7 mouse cellular contexts compared by ENCODE assay signal in the genomic region with DNA sequence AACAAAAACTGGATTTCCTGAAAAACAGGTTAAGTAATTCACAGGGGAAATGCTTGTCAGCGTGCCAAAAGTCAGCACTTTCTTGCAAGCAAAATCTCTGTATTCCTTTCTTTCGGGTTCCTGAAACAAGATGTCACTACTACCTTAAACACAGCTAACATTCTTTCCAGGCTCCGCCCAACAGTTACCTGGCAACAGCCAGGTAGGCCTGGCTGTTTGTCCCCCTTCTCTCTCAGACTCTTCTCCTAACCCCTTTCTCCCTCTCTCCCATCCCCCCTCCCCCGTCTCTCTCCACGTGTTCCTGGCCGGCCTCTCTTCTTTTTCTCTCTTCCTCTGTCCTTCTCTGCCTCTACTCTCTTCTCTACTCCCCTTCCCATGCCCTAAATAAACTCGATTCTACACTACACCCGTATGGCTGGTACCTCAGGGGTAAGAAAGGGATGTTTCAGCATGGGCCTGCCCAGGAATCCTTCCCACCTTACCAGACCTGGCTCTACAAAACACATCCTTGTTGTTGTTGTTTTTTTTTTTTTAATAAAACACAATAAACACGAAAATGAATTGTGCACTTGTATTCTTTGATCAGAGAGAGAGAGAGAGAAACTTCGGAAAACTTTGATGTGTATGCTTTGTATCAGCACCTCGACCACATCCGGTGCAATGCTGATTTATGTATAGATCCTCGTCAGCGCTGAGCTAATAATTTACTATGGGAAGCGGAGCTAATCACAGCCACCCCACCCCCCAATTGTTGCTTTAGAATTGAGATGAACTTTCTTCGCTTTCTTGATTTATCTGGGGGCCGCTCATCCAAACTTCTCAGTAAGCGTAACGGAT. TPM values are rescaled to one million over a fixed set of nuclear protein-coding genes. Genes with fewer than 3 reads are reported as not detected.
DNase-seq lines count a peak whose midpoint lies in the region; ATAC-seq lines count a peak whose summit lies in the region.

No protein-coding gene starts in this region.

- H3K9me3 ChIP-seq in intestine, embryonic 16.5 days (ENCODE audit: control insufficient read depth, low read length), result no peaks in the 10 kb centered on the region
- H3K9me3 ChIP-seq in neural tube, embryonic 14.5 days (ENCODE audit: control insufficient read depth, low read length), result no peaks in the 10 kb centered on the region

- peak overlapping the region; percentile 88 for H3K4me3 ChIP-seq in intestine, embryonic 16.5 days (ENCODE audit: low read length)
- H3K4me3 ChIP-seq in neural tube, embryonic 14.5 days (ENCODE audit: low read depth, low read length), result peak overlapping the region; percentile 95

- H3K9ac ChIP-seq in intestine, embryonic 16.5 days (ENCODE audit: low read depth, low read length), result peak overlapping the region; percentile 97
- peak overlapping the region; percentile 97 for H3K9ac ChIP-seq in neural tube, embryonic 14.5 days (replicated peaks; ENCODE audit: low read depth, low read length)

- DNase-seq in NIH3T3 (ENCODE audit: low read depth), result peak; percentile 82
- peak; percentile 54 to 56 for DNase-seq in cerebellum, postnatal 10 days
- peak; percentile 92 for DNase-seq in heart, adult 11 months
- DNase-seq in lung, adult 18-20 months, result peak; percentile 65 to 80
- DNase-seq in layer of hippocampus, adult 9-10 months (ENCODE audit: low spot score), result no peak

- ATAC-seq in intestine, embryonic 16.5 days, result peak; percentile 64
- peak; percentile 30; the same call in 1 of the 2 replicates for ATAC-seq in neural tube, embryonic 14.5 days (ENCODE audit: low read depth)

- H3K27ac ChIP-seq in intestine, embryonic 16.5 days (ENCODE audit: low read length), result peak overlapping the region; percentile 91
- peak overlapping the region; percentile 96 for H3K27ac ChIP-seq in neural tube, embryonic 14.5 days (ENCODE audit: low read depth, low read length)

- H3K36me3 ChIP-seq in intestine, embryonic 16.5 days (ENCODE audit: control insufficient read depth, insufficient read depth, low read length), result no peaks in the 10 kb centered on the region
- H3K36me3 ChIP-seq in neural tube, embryonic 14.5 days (ENCODE audit: control insufficient read depth, insufficient read depth, low read length), result no peaks in the 10 kb centered on the region

- peaks cover 11% of the 10 kb centered on the region for H3K4me1 ChIP-seq in intestine, embryonic 16.5 days (ENCODE audit: control insufficient read depth, insufficient read depth, low read length)
- peaks cover 16% of the 10 kb centered on the region for H3K4me1 ChIP-seq in neural tube, embryonic 14.5 days (ENCODE audit: control insufficient read depth, insufficient read depth, low read length)

- H3K4me2 ChIP-seq in intestine, embryonic 16.5 days (ENCODE audit: low read depth, low read length), result peak overlapping the region; percentile 43
- peak overlapping the region; percentile 92 for H3K4me2 ChIP-seq in neural tube, embryonic 14.5 days (ENCODE audit: low read depth, low read length)

- WGBS in intestine, embryonic 16.5 days, result 5% methylated on average over 19 of the region's 19 CpGs
- 5% methylated on average over 19 of the region's 19 CpGs for WGBS in neural tube, embryonic 14.5 days

- no peaks in the 10 kb centered on the region for H3K27me3 ChIP-seq in intestine, embryonic 16.5 days (replicated peaks; ENCODE audit: control insufficient read depth, insufficient read depth, low read length)
- no peaks in the 10 kb centered on the region; the same call in 1 of the 2 replicates for H3K27me3 ChIP-seq in neural tube, embryonic 14.5 days (ENCODE audit: control insufficient read depth, insufficient read depth, low read length)

RNA-seq across cellular contexts. Expression of a gene that starts 0.9 kb away (rescaled TPM):
- 16.2 and 16.7 TPM in 2 replicates for polyA plus RNA-seq in intestine, embryonic 16.5 days (2015; fragmentation: Nextera tagmentation; extraction: Ambion mirVana)
- polyA plus RNA-seq in neural tube, embryonic 14.5 days (2014; fragmentation: Nextera tagmentation; extraction: Ambion mirVana), result 71.2 and 86.2 TPM in 2 replicates
